Comparison of ENCODE assay signal across 10 mouse cellular contexts in genomic region chr16:93797021-93797840, GRCm38 (mm10). TPM values are rescaled to one million over a fixed set of nuclear protein-coding genes. Genes with fewer than 3 reads are reported as not detected.
A peak's percentile ranks its signal among the peaks of the same experiment; 100 is the strongest.
DNase-seq lines count a peak whose midpoint lies in the region; ATAC-seq lines count a peak whose summit lies in the region.
"Had no signal": no experiment of that assay in that cellular context is flagged by ENCODE, and none has a peak within 500 bp of the region (broad histone marks: within the 10 kb centered on the region; RNA-seq: fewer than 3 reads in every experiment).

No protein-coding gene starts in this region.

- H3K4me2 ChIP-seq in heart, embryonic 12.5 days = no peak overlapping the region
- H3K4me2 ChIP-seq in stomach, embryonic 16.5 days (ENCODE audit: low read depth, low read length) = no peak overlapping the region
- no peak overlapping the region for H3K4me2 ChIP-seq in midbrain, embryonic 16.5 days (ENCODE audit: low read length)

- peaks cover 25% of the 10 kb centered on the region for H3K4me1 ChIP-seq in heart, embryonic 12.5 days (replicated peaks)
- H3K4me1 ChIP-seq in stomach, embryonic 16.5 days (ENCODE audit: control insufficient read depth, insufficient read depth, low read length) = peaks cover 19% of the 10 kb centered on the region
- H3K4me1 ChIP-seq in midbrain, embryonic 16.5 days (ENCODE audit: control insufficient read depth, insufficient read depth, low read length) = no peaks in the 10 kb centered on the region

- no peak for ATAC-seq in heart, embryonic 12.5 days (ENCODE audit: insufficient number of reproducible peaks, low FRiP score)
- ATAC-seq in stomach, embryonic 16.5 days (ENCODE audit: insufficient read depth, low FRiP score) = peak; percentile 55; the same call in 1 of the 2 replicates
- no peak for ATAC-seq in midbrain, embryonic 16.5 days

- no peaks in the 10 kb centered on the region for H3K36me3 ChIP-seq in heart, embryonic 12.5 days
- H3K36me3 ChIP-seq in stomach, embryonic 16.5 days (ENCODE audit: control insufficient read depth, insufficient read depth, low read length) = peaks cover 10% of the 10 kb centered on the region
- peaks cover 13% of the 10 kb centered on the region for H3K36me3 ChIP-seq in midbrain, embryonic 16.5 days (ENCODE audit: control insufficient read depth, insufficient read depth, low read length)

- intact Hi-C loops in heart, postnatal 25 days (cut with DNase I) = no loop called here

- 78% methylated on average over 12 of the region's 12 CpGs for WGBS in heart, embryonic 12.5 days
- 64% methylated on average over 12 of the region's 12 CpGs for WGBS in stomach, embryonic 16.5 days
- WGBS in midbrain, embryonic 16.5 days = 84% methylated on average over 12 of the region's 12 CpGs

- DNase-seq in heart, adult 8-10 months (ENCODE audit: low spot score) = peak; percentile 15
- no peak for DNase-seq in heart, postnatal 25 days (ENCODE audit: low spot score)
- peak; percentile 46 for DNase-seq in right cerebral cortex, adult 18-20 months
- no peak for DNase-seq in right cerebral cortex, postnatal 36 days (ENCODE audit: low spot score in 2 of 2)
- no peak for DNase-seq in thymus, postnatal 14 days
- DNase-seq: adrenal gland, postnatal 14 days had no signal

- H3K27ac ChIP-seq in heart, embryonic 12.5 days (ENCODE audit: poor library complexity, severe bottlenecking) = no peak overlapping the region
- peak overlapping the region; percentile 70 for H3K27ac ChIP-seq in stomach, embryonic 16.5 days (ENCODE audit: low read length)
- H3K27ac ChIP-seq in midbrain, embryonic 16.5 days (ENCODE audit: low read length) = no peak overlapping the region

- H3K9me3 ChIP-seq in heart, embryonic 12.5 days (replicated peaks) = no peaks in the 10 kb centered on the region
- no peaks in the 10 kb centered on the region for H3K9me3 ChIP-seq in stomach, embryonic 16.5 days (replicated peaks; ENCODE audit: control insufficient read depth, low read length)
- no peaks in the 10 kb centered on the region for H3K9me3 ChIP-seq in midbrain, embryonic 16.5 days (replicated peaks; ENCODE audit: control insufficient read depth, low read length, poor library complexity, severe bottlenecking)

- H3K9ac ChIP-seq in heart, embryonic 12.5 days = peak overlapping the region; percentile 40; the same call in 1 of the 2 replicates
- no peak overlapping the region for H3K9ac ChIP-seq in stomach, embryonic 16.5 days (ENCODE audit: low read length)
- no peak overlapping the region for H3K9ac ChIP-seq in midbrain, embryonic 16.5 days (ENCODE audit: low read depth, low read length)

- H3K4me3 ChIP-seq in heart, embryonic 12.5 days = no peak overlapping the region
- H3K4me3 ChIP-seq in stomach, embryonic 16.5 days (replicated peaks; ENCODE audit: low read length) = no peak overlapping the region
- H3K4me3 ChIP-seq in midbrain, embryonic 16.5 days (ENCODE audit: low read depth, low read length) = no peak overlapping the region

- H3K27me3 ChIP-seq in heart, embryonic 12.5 days (replicated peaks) = no peaks in the 10 kb centered on the region
- no peaks in the 10 kb centered on the region for H3K27me3 ChIP-seq in stomach, embryonic 16.5 days (ENCODE audit: control insufficient read depth, insufficient read depth, low read length)
- H3K27me3 ChIP-seq in midbrain, embryonic 16.5 days (ENCODE audit: control insufficient read depth, insufficient read depth, low read depth, low read length) = no peaks in the 10 kb centered on the region
- H3K27me3 ChIP-seq: CH12.LX had no signal

RNA-seq across cellular contexts. Expression of gene Morc3, which starts 34.7 kb away (rescaled TPM):
- total RNA-seq in heart, adult 8-10 months (2022) = 10 to 100 TPM; 12.7 to 25.2 (median 15.9) TPM
- 10 to 100 TPM; 16.9 to 21.0 TPM for total RNA-seq in heart, postnatal 25 days (2021)
- polyA plus RNA-seq in heart, embryonic 12.5 days (2016; fragmentation: Nextera tagmentation; extraction: Ambion mirVana) = 32.1 and 35.0 TPM in 2 replicates
- 31.0 and 34.8 TPM in 2 replicates for polyA plus RNA-seq in stomach, embryonic 16.5 days (2015; fragmentation: Nextera tagmentation; extraction: Ambion mirVana)
- 32.7 and 37.7 TPM in 2 replicates for polyA plus RNA-seq in midbrain, embryonic 16.5 days (2015; fragmentation: Nextera tagmentation; extraction: Ambion mirVana)

Comparison
In these comparisons a context has a peak if more than half of its experiments do, and no peak if none do; other contexts are left out.
1. DNase-seq: peak in heart, adult 8-10 months (single experiment) and right cerebral cortex, adult 18-20 months (single experiment); none in heart, postnatal 25 days (single experiment), right cerebral cortex, postnatal 36 days (0 of 2) and thymus, postnatal 14 days (single experiment).